Comparison of ENCODE assay signal across 8 mouse cellular contexts in genomic region chr4:41465287-41465665, GRCm38 (mm10). TPM values are rescaled to one million over a fixed set of nuclear protein-coding genes. Genes with fewer than 3 reads are reported as not detected.
DNase-seq lines count a peak whose midpoint lies in the region; ATAC-seq lines count a peak whose summit lies in the region.

No protein-coding gene starts in this region.

- no peaks in the 10 kb centered on the region for H3K27me3 ChIP-seq in hindbrain, embryonic 16.5 days (replicated peaks; ENCODE audit: control insufficient read depth, insufficient read depth, low read length)

- peak overlapping the region; percentile 78 for H3K4me3 ChIP-seq in hindbrain, embryonic 16.5 days (ENCODE audit: low read length)

- H3K36me3 ChIP-seq in hindbrain, embryonic 16.5 days (ENCODE audit: control insufficient read depth, insufficient read depth, low read length), result no peaks in the 10 kb centered on the region

- peak overlapping the region; percentile 78 for H3K27ac ChIP-seq in hindbrain, embryonic 16.5 days (ENCODE audit: low read depth, low read length)

- DNase-seq in left cerebral cortex, postnatal 14 days (ENCODE audit: low spot score in 2 of 2), result peak; percentile 22 to 28
- DNase-seq in left cerebral cortex, adult 9 months (ENCODE audit: low spot score in 2 of 2), result no peak
- peak; percentile 42 for DNase-seq in embryo, embryonic 11 days
- no peak for DNase-seq in frontal cortex, postnatal 25 days (ENCODE audit: low spot score in 2 of 2)
- no peak for DNase-seq in urinary bladder, postnatal 36 days (ENCODE audit: low spot score in 2 of 2)
- DNase-seq in kidney, adult 9 months, result no peak

- H3K9me3 ChIP-seq in hindbrain, embryonic 16.5 days (ENCODE audit: control insufficient read depth, low read length), result no peaks in the 10 kb centered on the region

- peak overlapping the region; percentile 53 for H3K4me2 ChIP-seq in hindbrain, embryonic 16.5 days (ENCODE audit: low read length)

- WGBS in hindbrain, embryonic 16.5 days, result 2% methylated on average over 17 of the region's 17 CpGs

- no peak for ATAC-seq in hindbrain, embryonic 16.5 days
- 0 out of 2 replicates have a peak, but pooled peaks have one; percentile 11 for ATAC-seq in monocyte, adult 5-6 weeks (replicated peaks; ENCODE audit: insufficient number of reproducible peaks, low FRiP score, low TSS enrichment, poor library complexity, severe bottlenecking)

- intact Hi-C loops in left cerebral cortex, postnatal 14 days (cut with DNase I), result loop anchor here (5.0 kb wide), 3 partner anchors 42 to 147 kb away; partner anchors contain the start of genes Dnaic1 and Fam219a

- peaks cover 9% of the 10 kb centered on the region for H3K4me1 ChIP-seq in hindbrain, embryonic 16.5 days (ENCODE audit: control insufficient read depth, insufficient read depth, low read depth, low read length)

- H3K9ac ChIP-seq in hindbrain, embryonic 16.5 days (ENCODE audit: low read depth, low read length), result peak overlapping the region; percentile 83

RNA-seq across cellular contexts. Expression of gene Nudt2, which starts 0.3 kb away (rescaled TPM):
- total RNA-seq in left cerebral cortex, postnatal 14 days (2021), result 10 to 100 TPM; 24.5 to 31.0 TPM
- polyA plus RNA-seq in hindbrain, embryonic 16.5 days (2015; fragmentation: Nextera tagmentation; extraction: Ambion mirVana), result 74.1 and 76.8 TPM in 2 replicates
- 4.4 to 10.3 TPM (median 5.0 TPM) in 3 replicates for total RNA-seq in monocyte, adult 5-6 weeks (2017)

RNA-seq across cellular contexts. Expression of gene Kif24, which starts 0.6 kb away (rescaled TPM):
- 1 to 10 TPM; 1.4 to 1.5 TPM for total RNA-seq in left cerebral cortex, postnatal 14 days (2021)
- polyA plus RNA-seq in hindbrain, embryonic 16.5 days (2015; fragmentation: Nextera tagmentation; extraction: Ambion mirVana), result 2.4 and 2.8 TPM in 2 replicates
- 0.57 to 1.6 TPM (median 1.3 TPM) in 3 replicates for total RNA-seq in monocyte, adult 5-6 weeks (2017)

RNA-seq across cellular contexts. Expression of gene AI464131, which starts 37.6 kb away (rescaled TPM):
- total RNA-seq in left cerebral cortex, postnatal 14 days (2021), result 10 to 100 TPM; 42.6 to 44.7 TPM
- polyA plus RNA-seq in hindbrain, embryonic 16.5 days (2015; fragmentation: Nextera tagmentation; extraction: Ambion mirVana), result 18.4 and 19.5 TPM in 2 replicates
- 0.21 TPM in 1 of 3 replicates, not detected in the others for total RNA-seq in monocyte, adult 5-6 weeks (2017)

RNA-seq across cellular contexts. Expression of gene 1110017D15Rik, which starts 51.9 kb away (rescaled TPM):
- total RNA-seq in left cerebral cortex, postnatal 14 days (2021), result 1 to 10 TPM; 8.7 TPM
- 17.9 and 21.7 TPM in 2 replicates for polyA plus RNA-seq in hindbrain, embryonic 16.5 days (2015; fragmentation: Nextera tagmentation; extraction: Ambion mirVana)
- total RNA-seq in monocyte, adult 5-6 weeks (2017), result 2.1 to 2.2 TPM in 2 of 3 replicates, not detected in the other

Comparison
In these comparisons a context has a peak if more than half of its experiments do, and no peak if none do; other contexts are left out.
1. DNase-seq: peak in left cerebral cortex, postnatal 14 days (2 of 2) and embryo, embryonic 11 days (single experiment); none in left cerebral cortex, adult 9 months (0 of 2), frontal cortex, postnatal 25 days (0 of 2), urinary bladder, postnatal 36 days (0 of 2) and kidney, adult 9 months (single experiment).
2. RNA of gene AI464131, which starts 37.6 kb away (total RNA-seq): 42.6 to 44.7 TPM in left cerebral cortex, postnatal 14 days; 0.21 TPM in monocyte, adult 5-6 weeks; every median in the first group is over 10 times any median in the second.